Mouse (Mus musculus) activated CD4-positive, CD25-positive, alpha-beta regulatory T cell, adult 4 months (primary cell): ENCODE results near the gene Zfp940. TPM values are rescaled to one million over a fixed set of nuclear protein-coding genes. Genes with fewer than 3 reads are reported as not detected.

Experiments used
- ATAC-seq: one replicate; pipeline ENCODE4 v1.8.0; 2017
- polyA plus RNA-seq, 2 experiments: library from polyadenylated mRNA; unstranded; fragments of 100-300 nt; shearing (Covaris generic); gene quantifications; one replicate each; pipeline ENCODE4 v1.2.1; 2017

Gene Zfp940
- polyA plus RNA-seq, 2 experiments from 2014 or later = 5.3 to 7.4 TPM

GRCm38 (mm10) chr7:29807046-29807445 lies 46.4 kb downstream of the Zfp940 start:
- no peak for ATAC-seq

GRCm38 (mm10) chr7:29792906-29793305 lies 60.6 kb downstream of the Zfp940 start:
- no peak for ATAC-seq

GRCm38 (mm10) chr7:29785888-29786287 lies 67.6 kb downstream of the Zfp940 start:
- no peak for ATAC-seq

- no peak for ATAC-seq
Observed at GRCm38 (mm10) chr7:29785023-29785422, 68.4 kb downstream of the Zfp940 start.

GRCm38 (mm10) chr7:29783871-29784551 lies 69.5 kb downstream of the Zfp940 start, which contains the start of gene Zfp30:
TSS of gene Zfp30 (plus strand) at chr7:29783998.
- ATAC-seq = peak; percentile 19

Other genes starting within 250 kb of the Zfp940 start
- not detected for gene Catsperg2, start 126.6 kb downstream of the Zfp940 start, polyA plus RNA-seq
- 10 to 100 TPM; 10.1 to 16.9 TPM for gene Zfp84, start 85.1 kb downstream of the Zfp940 start, polyA plus RNA-seq
- under 1 TPM; 0.15 to 0.45 TPM for gene Zfp30, start 69.7 kb downstream of the Zfp940 start, polyA plus RNA-seq
- gene Zfp790, start 37.6 kb downstream of the Zfp940 start, polyA plus RNA-seq = 10 to 100 TPM; 12.7 to 17.4 TPM
- 1 to 10 TPM; 4.6 to 5.2 TPM for gene Zfp420, start 6.3 kb upstream of the Zfp940 start, polyA plus RNA-seq
- gene Zfp27, start 52.9 kb upstream of the Zfp940 start, polyA plus RNA-seq = 1 to 10 TPM; 6.5 to 6.6 TPM
- 1 to 10 TPM in 1 of 2 experiments, under 1 TPM in 1; 0.64 to 1.2 TPM for gene Zfp383, start 54.6 kb upstream of the Zfp940 start, polyA plus RNA-seq
- 1 to 10 TPM; 4.0 to 4.5 TPM for gene Zfp74, start 100.4 kb upstream of the Zfp940 start, polyA plus RNA-seq
- gene Zfp568, start 130.3 kb upstream of the Zfp940 start, polyA plus RNA-seq = 1 to 10 TPM; 1.0 to 1.5 TPM
- gene Zfp14, start 197.7 kb upstream of the Zfp940 start, polyA plus RNA-seq = 1 to 10 TPM; 4.3 to 5.2 TPM
- gene Zfp82, start 219.2 kb upstream of the Zfp940 start, polyA plus RNA-seq = 1 to 10 TPM; 4.9 to 5.5 TPM
- 1 to 10 TPM; 1.9 to 3.2 TPM for gene Gm26920, start 236.7 kb upstream of the Zfp940 start, polyA plus RNA-seq
- 1 to 10 TPM; 8.4 to 9.9 TPM for gene Zfp566, start 236.9 kb upstream of the Zfp940 start, polyA plus RNA-seq
- 10 to 100 TPM; 56.6 to 88.9 TPM for gene Zfp260, start 241.1 kb upstream of the Zfp940 start, polyA plus RNA-seq